Mouse (Mus musculus): ENCODE measurements around the gene Nav1.

Gene Nav1

DNA sequence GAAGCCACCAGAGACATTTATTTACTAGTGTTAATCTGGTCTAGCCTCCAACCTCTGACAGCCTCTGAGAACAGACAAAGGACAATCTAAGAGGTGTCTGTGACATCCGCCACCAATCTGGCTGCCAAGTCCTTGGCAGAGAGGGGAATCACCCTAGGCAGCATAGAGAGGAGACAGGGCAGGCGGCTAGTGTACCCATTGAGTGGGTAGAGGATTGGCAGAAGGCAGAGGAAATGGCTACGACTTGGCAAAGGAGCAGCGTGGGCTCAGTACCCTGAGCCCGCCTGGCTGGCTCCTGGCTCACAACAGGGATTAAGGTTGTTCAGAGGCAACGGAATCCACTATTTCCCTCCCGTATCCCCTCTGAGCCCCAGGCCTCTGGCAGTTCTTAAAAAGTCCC is 12.0 kb upstream of the Nav1 start:
- DNase-seq (ENCODE audit: extremely low read depth, insufficient read length, low spot score) = no peak

- no peak for DNase-seq (ENCODE audit: extremely low read depth, insufficient read length, low spot score)
These were observed 10.2 kb upstream of the Nav1 start for GRCm38 (mm10) chr1:135617344-135617743.

GRCm38 (mm10) chr1:135615715-135616641 is 8.9 kb upstream of the Nav1 start:
- no peak for DNase-seq (ENCODE audit: extremely low read depth, insufficient read length, low spot score)

- no peak for DNase-seq (ENCODE audit: extremely low read depth, insufficient read length, low spot score)
These were observed 2.5 kb upstream of the Nav1 start for GRCm38 (mm10) chr1:135609621-135610020.

DNA sequence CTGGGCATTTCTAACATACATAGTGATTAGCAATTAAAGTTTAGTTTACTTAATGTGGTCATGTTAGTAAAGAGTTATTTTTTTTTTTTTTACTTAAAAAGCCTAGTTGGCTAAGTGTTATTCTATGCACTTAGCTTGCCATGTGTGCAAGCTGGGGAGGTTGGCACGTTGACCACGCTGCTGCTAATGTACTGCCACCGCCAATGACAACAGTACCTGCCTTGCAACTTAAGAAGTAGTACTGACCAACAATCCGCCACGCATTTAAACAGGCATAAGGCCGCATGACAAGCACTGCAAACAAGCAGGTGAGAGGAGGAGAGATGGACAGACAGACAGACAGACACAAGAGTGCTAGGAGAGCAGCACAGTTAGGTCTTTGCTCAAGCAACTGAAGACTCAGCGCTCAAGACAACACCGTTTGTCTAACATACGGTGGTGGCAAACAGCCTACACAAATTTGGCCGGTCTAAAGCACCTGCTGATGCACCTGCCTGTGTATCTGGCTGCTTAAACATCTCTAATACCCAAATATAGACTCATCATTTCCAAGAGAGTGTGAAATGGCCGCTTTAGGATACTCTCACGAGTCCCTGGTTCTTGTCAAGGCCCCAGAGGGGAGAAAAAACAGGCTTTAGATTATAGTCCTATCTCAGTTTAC is 610 bp downstream of the Nav1 start:
- DNase-seq (ENCODE audit: extremely low read depth, insufficient read length, low spot score) = no peak

DNA sequence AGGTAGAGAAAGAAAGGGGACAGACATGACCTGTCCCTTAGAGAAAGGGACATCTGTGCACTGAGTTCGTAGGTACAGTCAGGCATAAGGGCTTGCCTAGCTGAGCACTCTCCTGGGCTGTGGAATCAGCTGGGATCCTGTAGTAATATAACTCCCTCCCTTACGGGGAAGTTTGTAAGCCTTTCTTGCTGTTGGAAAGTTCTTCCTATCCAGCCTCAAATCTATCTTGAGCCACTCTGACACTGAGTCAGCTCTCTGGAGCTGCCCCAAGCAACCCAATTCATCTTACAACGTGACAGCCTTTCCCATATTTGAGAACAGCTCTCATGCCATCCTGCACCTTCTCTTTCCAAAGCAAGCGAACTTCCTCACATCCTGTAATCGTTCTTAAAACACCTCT is 1.6 kb downstream of the Nav1 start:
- DNase-seq (ENCODE audit: extremely low read depth, insufficient read length, low spot score) = no peak

GRCm38 (mm10) chr1:135604361-135605052 is 2.6 kb downstream of the Nav1 start:
- DNase-seq (ENCODE audit: extremely low read depth, insufficient read length, low spot score) = no peak

GRCm38 (mm10) chr1:135603121-135603870 is 3.8 kb downstream of the Nav1 start:
- no peak for DNase-seq (ENCODE audit: extremely low read depth, insufficient read length, low spot score)

GRCm38 (mm10) chr1:135600023-135601005 is 6.8 kb downstream of the Nav1 start:
- DNase-seq (ENCODE audit: extremely low read depth, insufficient read length, low spot score) = no peak

GRCm38 (mm10) chr1:135598251-135598879 is 8.7 kb downstream of the Nav1 start:
- no peak for DNase-seq (ENCODE audit: extremely low read depth, insufficient read length, low spot score)

DNA sequence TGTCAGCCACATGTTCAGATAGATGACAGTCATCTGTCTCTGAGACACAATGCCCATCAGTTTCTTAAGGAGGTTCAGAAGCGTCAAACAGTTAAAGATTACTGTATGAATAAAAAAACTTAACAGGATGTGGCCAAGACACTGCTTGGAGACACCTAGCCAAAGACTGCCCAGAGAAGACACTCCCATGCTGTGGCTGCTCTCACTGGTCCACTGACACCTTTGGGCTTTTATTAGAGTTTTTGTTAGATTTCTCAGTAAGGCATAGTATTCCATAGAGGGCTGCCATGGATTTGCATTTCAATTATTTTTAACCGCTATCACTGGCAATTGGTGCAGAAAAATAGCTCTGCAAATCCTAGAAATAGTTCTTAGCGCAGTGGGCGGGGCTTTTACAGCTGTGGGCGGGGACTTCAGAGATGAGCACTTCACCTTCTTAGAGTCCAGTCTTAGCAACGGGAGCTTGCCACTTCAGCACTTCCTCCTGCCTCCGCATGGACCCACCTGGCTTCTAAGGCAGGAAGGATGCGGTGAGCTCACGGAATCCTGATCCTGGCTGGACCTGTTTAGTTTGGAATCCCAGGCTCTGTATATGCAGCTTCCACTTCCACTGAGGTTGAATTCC is 12.7 kb downstream of the Nav1 start:
- DNase-seq (ENCODE audit: extremely low read depth, insufficient read length, low spot score) = no peak

DNA sequence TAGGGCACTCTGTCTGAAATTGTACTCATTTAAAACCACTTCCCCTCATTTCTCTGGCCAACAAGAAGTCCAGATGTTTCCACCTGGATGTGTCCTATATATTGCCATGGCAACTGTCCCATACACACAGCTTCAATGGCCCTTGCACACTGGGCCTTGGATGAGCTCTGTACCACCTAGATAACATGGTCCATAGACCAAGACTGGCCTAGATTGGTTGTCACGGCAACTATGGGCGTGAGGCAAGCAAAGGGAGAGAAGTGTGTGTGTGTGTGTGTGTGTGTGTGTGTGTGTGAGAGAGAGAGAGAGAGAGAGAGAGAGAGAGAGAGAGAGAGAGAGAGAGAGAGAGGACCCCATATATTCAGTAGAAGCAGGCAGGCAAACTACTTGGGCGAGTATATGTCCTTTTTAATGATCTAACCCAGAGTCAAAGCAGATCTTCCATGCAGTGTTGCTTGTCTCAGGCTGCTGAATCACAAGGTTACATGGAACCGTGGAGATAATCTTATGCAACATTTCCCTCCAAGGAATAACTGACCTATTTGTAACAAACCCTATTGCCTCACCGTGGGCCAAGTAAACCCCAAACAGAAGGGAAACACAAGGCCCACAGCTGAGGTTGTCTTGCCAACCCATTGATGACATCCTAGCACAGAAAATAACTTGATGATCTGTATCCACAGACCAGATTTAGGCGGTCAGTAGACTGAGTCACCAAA is 13.4 kb downstream of the Nav1 start:
- DNase-seq (ENCODE audit: extremely low read depth, insufficient read length, low spot score) = peak; percentile 34

- no peak for DNase-seq (ENCODE audit: extremely low read depth, insufficient read length, low spot score)
These were observed 16.3 kb downstream of the Nav1 start for GRCm38 (mm10) chr1:135590776-135591175.

- DNase-seq (ENCODE audit: extremely low read depth, insufficient read length, low spot score) = no peak
These were observed 18.1 kb downstream of the Nav1 start for GRCm38 (mm10) chr1:135588973-135589372.

GRCm38 (mm10) chr1:135586903-135587302 is 20.2 kb downstream of the Nav1 start:
- DNase-seq (ENCODE audit: extremely low read depth, insufficient read length, low spot score) = no peak

DNA sequence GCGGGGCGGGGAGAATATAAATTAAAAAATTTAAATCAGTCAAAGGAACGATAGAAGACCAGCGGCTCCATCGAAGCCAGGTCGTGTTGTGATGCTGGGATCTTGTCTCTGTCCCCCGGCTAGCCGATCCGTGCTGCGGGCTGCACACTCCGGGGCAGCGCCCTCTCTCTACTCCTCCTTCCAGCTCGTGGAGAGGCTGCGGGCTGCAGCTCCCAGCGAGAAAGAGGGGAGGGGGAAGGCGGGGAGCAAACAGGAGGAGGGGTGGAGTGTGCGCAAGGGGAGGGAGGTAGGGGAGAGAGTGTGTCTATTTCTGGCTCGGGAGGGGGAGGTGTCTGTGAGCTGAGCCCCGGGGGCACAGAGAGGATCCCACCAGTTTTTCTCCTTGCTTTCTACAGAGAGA is 21.5 kb downstream of the Nav1 start:
- no peak for DNase-seq (ENCODE audit: extremely low read depth, insufficient read length, low spot score)

DNA sequence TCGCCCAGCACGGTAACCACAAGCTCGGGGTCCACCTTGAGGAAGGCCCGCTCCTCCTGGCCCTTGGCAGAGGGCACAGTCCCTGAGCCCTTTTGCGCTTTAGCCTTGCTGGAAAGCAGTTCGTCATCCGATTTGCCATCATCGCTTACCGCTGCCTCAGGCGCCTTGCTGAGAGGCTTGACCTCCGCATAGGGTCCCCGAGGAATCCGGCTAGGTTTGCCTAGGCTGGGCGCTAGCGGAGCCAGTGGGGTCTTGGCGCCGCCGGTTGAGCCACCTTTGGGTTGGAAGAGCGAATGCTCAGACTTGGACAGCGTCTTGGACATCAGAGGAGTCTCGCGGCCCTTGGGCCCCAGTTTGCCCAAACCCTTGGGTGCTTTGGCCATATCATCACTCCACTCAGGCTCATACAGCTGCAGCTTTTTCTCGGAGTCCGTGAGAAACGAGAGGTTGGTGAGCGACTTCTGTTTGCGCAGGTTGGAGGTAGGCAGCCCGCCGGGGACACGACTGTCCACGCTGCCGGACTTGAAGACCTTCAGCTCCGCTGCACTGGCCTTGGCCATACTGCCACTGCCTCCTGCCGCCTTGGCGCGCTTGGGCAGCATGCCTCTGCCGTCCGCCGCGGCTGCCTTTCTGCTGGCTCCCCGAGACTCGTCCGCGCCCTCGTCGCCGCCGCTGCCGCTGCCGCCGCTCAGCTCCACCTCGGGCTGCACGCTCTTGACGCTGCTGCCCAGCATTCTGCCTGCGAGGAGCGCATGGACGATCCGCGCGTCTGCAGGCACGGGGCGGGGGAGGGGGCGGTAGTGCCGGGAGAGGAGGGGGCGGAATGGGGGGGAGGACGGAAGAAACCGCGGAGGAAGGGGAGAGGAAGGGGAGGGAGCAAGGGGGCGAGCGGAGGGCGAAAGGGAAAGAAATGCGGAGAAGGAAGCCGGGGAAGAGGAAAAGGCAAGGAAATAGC is 22.2 kb downstream of the Nav1 start:
- DNase-seq (ENCODE audit: extremely low read depth, insufficient read length, low spot score) = no peak
